Mouse (Mus musculus) G1E-ER4 (cell line): ENCODE measurements around the gene A030003K21Rik. TPM values are rescaled to one million over a fixed set of nuclear protein-coding genes. Genes with fewer than 3 reads are reported as not detected.
"Not testable (repeated sequence)": the region's sequence is repeated elsewhere in the genome, so short reads cannot be mapped to it uniquely, and the experiment has no call there.

Experiments
- GATA1 ChIP-seq: IDR thresholded peaks from one replicate; pipeline ENCODE4 v1.8.0; 2012; ENCODE audit warnings: low read length, inconsistent platforms
- polyA plus RNA-seq: library from polyadenylated mRNA; stranded (reverse); fragments of >175 nt; gene quantifications from 2 replicates; pipeline ENCODE4 v1.2.3, GENCODE M21; 2012

The A030003K21Rik gene
- not detected in 2 replicates for polyA plus RNA-seq

DNA sequence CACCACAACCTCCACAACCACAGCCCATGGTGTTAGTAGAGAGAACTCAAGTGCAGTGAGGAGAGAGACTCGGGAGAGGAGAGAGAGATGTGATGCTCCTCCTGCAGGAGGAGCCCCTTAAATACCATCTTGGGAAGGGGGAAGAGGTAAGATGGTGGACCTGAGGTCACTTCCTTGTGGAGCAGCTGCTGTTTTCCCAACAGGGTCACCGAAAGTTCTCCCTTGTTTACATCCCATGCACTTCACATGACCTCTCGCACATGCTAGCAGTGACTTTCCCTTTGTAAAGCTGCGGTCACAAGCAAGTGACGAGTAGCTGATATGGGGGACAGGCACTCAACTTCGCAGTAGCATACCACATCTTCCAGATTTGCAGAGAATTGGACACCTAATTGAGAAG lies at the start of gene A030003K21Rik:
Gene A030003K21Rik, minus strand, starts transcription at position 94 of the 400 bp plus-strand sequence.
- not testable (repeated sequence) for TF ChIP-seq GATA1

GRCm38 (mm10) chr1:82992093-82992492 lies 48.9 kb upstream of the A030003K21Rik start:
- TF ChIP-seq GATA1 = no peak

DNA sequence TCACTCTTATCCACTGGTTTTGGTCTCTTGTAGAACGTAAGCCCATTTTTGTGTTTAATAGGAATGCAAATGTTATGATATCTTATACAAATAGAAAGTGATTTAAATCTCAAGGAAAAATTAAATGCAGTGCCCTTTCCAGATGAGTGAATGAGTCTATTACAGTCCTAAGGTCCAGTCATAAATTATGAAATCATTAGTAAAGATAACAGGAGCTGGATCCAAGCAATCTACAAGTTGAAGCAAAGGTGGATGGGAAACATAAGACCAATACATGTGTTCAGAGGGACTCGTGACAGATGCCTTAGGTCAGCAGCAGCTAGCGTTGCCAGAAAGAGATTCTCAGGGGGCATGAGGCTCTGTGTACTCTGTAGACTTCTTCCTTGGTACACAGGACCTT lies 48.4 kb upstream of the A030003K21Rik start:
- TF ChIP-seq GATA1 = no peak

- TF ChIP-seq GATA1 = no peak
Measured at GRCm38 (mm10) chr1:82991062-82991461, 47.9 kb upstream of the A030003K21Rik start.

DNA sequence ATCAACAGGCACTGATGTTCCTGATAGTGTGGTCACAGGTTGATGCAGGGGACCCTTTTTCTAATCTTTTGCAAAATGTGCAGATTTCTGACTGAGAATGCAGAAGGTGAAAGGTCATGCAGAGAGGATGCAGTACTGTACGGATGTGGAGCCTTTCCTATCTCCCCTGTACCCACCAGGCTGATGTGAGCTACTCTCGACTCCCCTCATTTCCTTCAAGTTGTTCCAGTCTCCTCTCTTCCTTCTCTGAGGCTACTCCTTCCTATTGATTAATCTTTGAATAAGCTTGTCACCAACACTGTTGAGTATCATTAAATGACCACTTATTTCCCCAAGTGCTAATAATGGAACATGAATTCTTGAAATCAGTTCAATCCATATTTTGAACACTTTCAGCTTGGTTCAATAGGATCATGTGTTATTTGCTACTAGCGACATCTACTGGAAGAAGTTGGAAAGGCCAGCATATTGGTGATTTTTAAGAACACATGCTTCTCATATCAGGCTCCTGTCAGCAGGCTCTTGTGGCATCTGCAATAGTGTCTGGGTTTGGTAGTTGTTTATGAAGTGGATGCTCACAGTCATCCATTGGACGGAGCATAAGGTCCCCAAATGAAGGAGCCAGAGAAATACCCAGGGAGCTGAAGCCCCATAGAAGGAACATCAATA lies 44.5 kb upstream of the A030003K21Rik start:
- TF ChIP-seq GATA1 = no peak

GRCm38 (mm10) chr1:82986738-82987137 lies 43.5 kb upstream of the A030003K21Rik start:
- no peak for TF ChIP-seq GATA1

DNA sequence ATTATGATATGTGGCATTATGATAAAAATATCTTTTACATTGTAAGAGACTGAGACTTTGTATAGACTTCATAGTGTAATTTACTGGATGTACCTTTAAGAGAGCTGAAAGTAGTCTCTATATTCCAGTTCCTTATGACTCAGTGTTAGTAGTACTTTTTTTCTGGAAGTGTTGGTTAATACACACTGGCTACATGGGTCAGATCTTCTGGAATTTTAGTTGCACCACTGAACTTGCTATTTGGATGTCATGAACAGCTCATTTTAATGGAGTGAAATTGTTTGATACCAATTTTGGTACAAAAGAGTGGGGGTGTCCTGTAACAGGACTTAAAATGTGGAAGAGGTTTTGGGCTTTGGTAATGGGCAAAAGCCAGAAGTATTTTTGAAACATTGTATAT lies 34.7 kb upstream of the A030003K21Rik start:
- no peak for TF ChIP-seq GATA1

DNA sequence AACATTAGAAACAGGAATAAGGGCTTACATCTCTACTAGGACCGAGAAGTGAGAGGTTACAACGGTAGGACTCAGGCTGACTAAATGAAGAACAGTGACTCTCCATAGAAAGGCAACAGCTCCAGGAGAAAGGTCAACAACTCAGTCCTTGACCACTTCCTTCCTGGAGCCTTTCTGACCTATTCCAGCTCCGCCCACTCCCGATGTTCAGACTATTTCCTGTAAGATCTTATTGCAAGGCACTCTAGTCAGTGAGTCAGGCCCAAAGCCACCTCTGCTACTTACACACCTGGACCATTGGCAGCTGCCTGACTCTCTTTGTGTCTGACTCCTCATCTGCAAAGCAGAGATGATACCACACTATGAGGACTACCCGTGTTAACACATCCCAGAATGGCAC lies 32.6 kb upstream of the A030003K21Rik start:
- no peak for TF ChIP-seq GATA1

- TF ChIP-seq GATA1 = no peak
Measured at GRCm38 (mm10) chr1:82974342-82974741, 31.2 kb upstream of the A030003K21Rik start.

DNA sequence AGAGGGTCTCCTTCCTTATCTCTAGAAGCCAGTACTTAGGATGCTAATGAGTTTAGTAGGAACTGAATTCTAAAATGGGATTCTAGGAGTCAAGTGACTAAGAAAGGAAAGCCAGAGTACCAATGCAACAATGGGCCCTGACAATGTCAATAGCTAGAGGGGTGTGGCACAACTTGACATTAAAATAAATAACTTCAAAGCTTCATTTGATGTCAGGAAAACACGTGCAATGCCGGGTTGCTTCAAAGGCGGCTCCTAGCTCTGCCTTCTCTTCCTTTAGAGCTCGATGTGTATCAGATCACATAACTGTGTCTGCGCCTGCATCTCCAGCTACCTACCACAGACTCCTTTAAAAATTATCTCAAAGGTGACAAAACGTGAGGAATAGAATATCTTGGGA lies 30.7 kb upstream of the A030003K21Rik start:
- no peak for TF ChIP-seq GATA1

DNA sequence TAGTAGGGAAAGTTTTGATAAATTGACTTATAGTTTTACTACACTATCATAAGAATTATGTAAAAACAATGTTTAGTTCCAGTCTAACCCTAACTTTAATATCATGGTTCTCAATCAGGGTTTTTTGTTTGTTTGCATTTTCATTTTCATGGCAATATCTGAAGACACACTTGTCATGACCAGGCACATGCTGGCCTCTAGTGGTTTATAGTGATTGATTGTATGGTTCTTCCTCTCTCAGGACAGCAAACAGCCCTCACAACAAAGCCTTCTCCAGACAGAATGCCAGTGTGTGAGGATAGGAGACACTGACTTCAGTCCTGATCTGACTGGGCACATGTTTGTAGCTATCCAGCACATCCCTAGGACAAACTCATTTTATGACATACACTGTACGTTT lies 30.1 kb upstream of the A030003K21Rik start:
- TF ChIP-seq GATA1 = no peak

GRCm38 (mm10) chr1:82972046-82972445 lies 28.9 kb upstream of the A030003K21Rik start:
- TF ChIP-seq GATA1 = no peak

DNA sequence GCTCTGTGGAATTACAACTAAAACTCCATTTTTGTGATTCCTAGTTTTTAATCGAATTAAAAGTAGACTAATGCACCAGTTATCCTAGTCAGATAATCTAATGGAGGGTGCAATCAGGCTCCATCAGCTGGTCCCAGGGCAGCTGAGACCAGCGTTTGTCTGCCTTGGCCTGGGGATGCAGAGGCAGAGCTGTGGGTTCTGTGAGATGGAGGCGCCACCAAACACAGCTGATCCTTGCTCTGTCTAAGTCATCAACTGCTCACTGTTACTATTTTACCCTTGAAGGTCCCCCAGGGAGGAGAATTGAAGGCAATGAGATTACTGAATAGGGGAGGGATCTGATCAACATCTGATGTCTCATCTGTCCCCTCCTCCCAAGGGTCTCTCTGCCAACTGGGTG lies 23.2 kb upstream of the A030003K21Rik start:
- TF ChIP-seq GATA1 = no peak

DNA sequence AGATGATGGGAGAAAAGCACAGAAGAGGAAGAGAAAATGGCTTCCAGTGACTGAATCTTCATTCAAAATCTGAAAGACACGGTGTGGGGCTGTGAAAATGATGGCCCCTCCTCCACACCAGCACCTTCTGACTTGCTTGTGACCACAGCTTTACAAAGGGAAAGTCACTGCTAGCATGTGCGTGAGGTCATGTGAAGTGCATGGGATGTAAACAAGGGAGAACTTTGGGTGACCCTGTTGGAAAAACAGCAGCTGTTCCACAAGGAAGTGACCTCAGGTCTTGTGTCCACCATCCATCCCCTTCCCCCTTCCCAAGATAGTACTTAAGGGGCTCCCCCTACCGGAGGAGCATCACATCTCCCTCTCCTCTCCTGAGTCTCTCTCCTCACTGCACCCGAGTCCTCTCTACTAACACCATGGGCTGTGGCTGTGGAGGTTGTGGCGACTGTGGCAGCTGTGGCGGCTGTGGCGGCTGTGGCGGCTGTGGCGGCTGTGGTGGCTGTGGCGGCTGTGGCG lies 16.7 kb upstream of the A030003K21Rik start, which contains the start of gene Gm47955:
Gene Gm47955, plus strand, starts transcription at position 417 of the 516 bp plus-strand sequence.
- TF ChIP-seq GATA1 = no peak

- TF ChIP-seq GATA1 = not testable (repeated sequence)
Measured at GRCm38 (mm10) chr1:82955913-82956312, 12.7 kb upstream of the A030003K21Rik start, which contains the start of gene Gm7544. Gene Gm7544, minus strand, starts transcription at chr1:82956013.

DNA sequence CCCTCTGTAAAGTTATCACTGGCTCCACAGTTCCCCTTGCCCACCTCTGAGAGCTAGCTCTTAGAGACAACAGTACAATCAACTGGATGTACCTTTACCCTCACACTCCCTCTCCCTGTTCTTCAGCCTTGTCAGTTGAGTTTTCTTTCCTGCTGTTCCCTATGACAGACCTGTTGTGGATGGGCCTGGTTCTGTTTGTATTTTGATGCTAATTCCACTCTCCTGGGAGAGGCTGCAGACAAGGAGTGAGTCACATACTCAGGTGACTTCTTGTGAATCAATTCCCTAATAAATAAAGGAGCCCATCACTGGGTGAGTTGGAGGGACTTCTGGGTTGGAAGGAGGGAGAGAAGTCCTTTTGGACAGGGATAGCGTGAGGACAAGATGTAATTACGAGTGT lies 5.4 kb upstream of the A030003K21Rik start:
- TF ChIP-seq GATA1 = no peak

DNA sequence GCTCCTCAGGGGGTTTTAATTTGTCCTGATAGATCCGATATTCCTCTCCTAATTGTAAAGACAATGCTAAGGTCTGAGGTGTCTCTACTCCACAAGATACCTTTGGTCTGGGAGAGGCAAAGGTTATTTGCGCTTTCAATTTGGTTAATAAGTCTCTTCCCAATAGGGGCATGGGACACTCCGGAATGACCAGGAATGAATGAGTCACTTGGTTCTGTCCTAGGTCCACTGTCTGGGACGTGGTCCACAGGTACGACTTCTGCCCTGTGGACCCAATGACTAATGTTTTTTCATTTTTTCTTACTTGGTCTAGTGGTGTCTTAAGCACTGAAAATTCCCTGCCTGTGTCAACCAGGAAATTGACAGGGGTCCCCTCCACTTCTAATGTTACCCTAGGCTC lies 4.5 kb downstream of the A030003K21Rik start:
- no peak for TF ChIP-seq GATA1
